Mouse (Mus musculus) ES-E14 (cell line): Measurements from ENCODE around the gene Dmrt3.
A peak's percentile ranks its signal among the peaks of the same experiment; 100 is the strongest.

ENCODE experiments used
- MAFK ChIP-seq: IDR thresholded peaks from 2 replicates; pipeline ENCODE4 v1.6.1; 2014; ENCODE audit warnings: mild to moderate bottlenecking, low read depth, low read length, inconsistent platforms; ENCODE audit not compliant: insufficient read depth
- ZC3H11A ChIP-seq: IDR thresholded peaks from 2 replicates; pipeline ENCODE4 v1.6.1; 2012; ENCODE audit warnings: low read depth, mild to moderate bottlenecking, inconsistent platforms, low read length, borderline replicate concordance

DNA sequence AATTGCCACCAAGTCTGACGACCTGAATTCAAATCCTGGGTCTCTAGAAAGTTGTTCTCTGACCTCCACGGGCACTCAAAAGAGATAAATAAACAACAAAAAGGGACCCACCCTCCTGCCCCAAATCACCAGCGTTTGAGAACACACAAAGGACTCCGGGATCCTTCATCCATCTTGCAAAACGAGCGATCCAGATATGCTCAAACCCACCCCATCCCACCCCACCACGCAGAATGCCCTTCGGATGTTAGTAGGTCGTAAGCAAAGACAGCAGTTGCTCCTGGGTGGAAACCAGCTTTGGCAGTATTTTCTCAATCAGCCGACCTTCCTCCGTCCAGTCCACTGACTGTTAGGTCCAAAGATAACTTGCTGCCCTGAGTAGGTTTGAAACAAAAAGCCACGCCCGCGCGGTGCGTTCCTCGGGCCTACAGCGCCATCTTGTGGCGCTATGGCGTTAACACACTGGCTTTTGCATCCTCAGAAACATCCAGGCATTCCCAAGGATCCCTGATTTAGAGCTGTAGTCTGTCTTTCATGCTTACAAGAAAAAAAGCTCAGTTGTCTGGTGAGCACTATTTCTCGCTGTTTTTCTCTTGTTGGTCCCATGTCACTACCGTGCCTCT lies 25.6 kb downstream of the Dmrt3 start:
- TF ChIP-seq MAFK = no peak
- peak; percentile 99 for TF ChIP-seq ZC3H11A
